Mouse (Mus musculus): Measurements from ENCODE around the gene Cntnap2. TPM values are rescaled to one million over a fixed set of nuclear protein-coding genes. Genes with fewer than 3 reads are reported as not detected.
"Not testable (repeated sequence)": the region's sequence is repeated elsewhere in the genome, so short reads cannot be mapped to it uniquely, and the experiment has no call there.

Gene Cntnap2
- polyA plus RNA-seq, 1 experiment from 2014 or later = 4.7 TPM

GRCm38 (mm10) chr6:47182252-47182651 lies 2123.1 kb downstream of the Cntnap2 start:
- WGBS = 69% methylated on average over 2 of the region's 2 CpGs
- no peak overlapping the region for H3K9ac ChIP-seq
- H3K27me3 ChIP-seq = no peaks in the 10 kb centered on the region
- no peak overlapping the region for H3K4me2 ChIP-seq (replicated peaks)
- no peak for ATAC-seq (ENCODE audit: low FRiP score, low read depth)
- no peaks in the 10 kb centered on the region for H3K36me3 ChIP-seq
- H3K4me1 ChIP-seq = no peaks in the 10 kb centered on the region
- no peaks in the 10 kb centered on the region for H3K9me3 ChIP-seq
- no peak overlapping the region for H3K27ac ChIP-seq
- H3K4me3 ChIP-seq = no peak overlapping the region

DNA sequence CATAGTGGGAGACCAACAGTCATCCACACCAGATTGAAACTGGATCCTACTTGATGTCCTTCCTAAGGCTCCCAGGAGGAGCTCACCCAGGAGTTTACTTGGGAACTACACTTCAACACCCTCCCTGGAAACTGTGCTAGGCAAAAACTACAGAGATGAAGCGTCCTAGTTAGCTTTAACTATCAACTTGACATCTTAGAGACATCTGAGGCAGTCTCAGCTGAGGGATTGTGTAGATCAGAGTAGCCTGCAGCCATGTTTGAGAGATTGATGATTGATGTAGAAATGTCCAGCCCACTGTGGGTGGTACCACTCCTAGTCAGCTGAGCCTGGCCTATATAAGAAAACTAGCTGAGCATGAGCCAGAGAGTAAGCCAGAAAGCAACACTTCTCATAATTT lies 2123.6 kb downstream of the Cntnap2 start:
- Histone ChIP-seq H3K4me1 (no peaks in the 10 kb centered on the region), H3K36me3 (no peaks in the 10 kb centered on the region), H3K4me3 (no peak overlapping the region), H3K27me3 (no peaks in the 10 kb centered on the region), H3K9me3 (no peaks in the 10 kb centered on the region), H3K27ac (no peak overlapping the region), H3K4me2 (replicated peaks) (no peak overlapping the region), H3K9ac (no peak overlapping the region)
- no peak for ATAC-seq (ENCODE audit: low FRiP score, low read depth)
- 60% methylated on average over 1 of the region's 1 CpGs for WGBS

GRCm38 (mm10) chr6:47183850-47184249 lies 2124.7 kb downstream of the Cntnap2 start:
- not testable (repeated sequence) for H3K4me2 ChIP-seq (replicated peaks); H3K27ac ChIP-seq; H3K36me3 ChIP-seq; H3K9ac ChIP-seq; H3K4me3 ChIP-seq; ATAC-seq (ENCODE audit: low FRiP score, low read depth); H3K9me3 ChIP-seq; H3K27me3 ChIP-seq; H3K4me1 ChIP-seq

- Histone ChIP-seq H3K27ac (no peak overlapping the region), H3K4me1 (no peaks in the 10 kb centered on the region), H3K27me3 (no peaks in the 10 kb centered on the region), H3K9ac (no peak overlapping the region), H3K4me2 (replicated peaks) (no peak overlapping the region), H3K9me3 (no peaks in the 10 kb centered on the region), H3K36me3 (no peaks in the 10 kb centered on the region), H3K4me3 (no peak overlapping the region)
- WGBS = 63% methylated on average over 7 of the region's 7 CpGs
- ATAC-seq (ENCODE audit: low FRiP score, low read depth) = no peak
Measured at GRCm38 (mm10) chr6:47188193-47188592, 2129.0 kb downstream of the Cntnap2 start.

- 91% methylated on average over 6 of the region's 6 CpGs for WGBS
- not testable (repeated sequence) for H3K27me3 ChIP-seq; H3K4me1 ChIP-seq; H3K9ac ChIP-seq; H3K27ac ChIP-seq; H3K4me2 ChIP-seq (replicated peaks); ATAC-seq (ENCODE audit: low FRiP score, low read depth); H3K4me3 ChIP-seq; H3K36me3 ChIP-seq; H3K9me3 ChIP-seq
Measured at GRCm38 (mm10) chr6:47188596-47188995, 2129.4 kb downstream of the Cntnap2 start.

DNA sequence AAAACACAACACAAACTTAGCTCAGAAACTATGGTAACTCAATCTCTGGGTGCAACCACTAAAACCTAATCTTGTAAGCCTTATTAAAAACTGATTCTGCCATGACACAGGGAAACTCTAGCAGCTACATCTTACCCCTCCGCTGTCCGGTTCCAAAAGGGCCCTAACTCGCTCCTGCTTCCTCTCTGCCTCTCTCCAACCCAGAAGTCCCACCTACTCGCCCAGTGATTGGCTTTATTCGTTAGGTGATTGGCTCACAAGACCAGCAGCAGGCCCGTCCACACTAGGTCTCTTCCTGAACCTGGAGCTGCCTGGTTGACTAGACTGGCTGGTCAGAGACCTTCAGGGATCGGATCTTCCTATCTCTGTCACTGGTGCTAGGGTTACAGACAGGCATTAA lies 2131.1 kb downstream of the Cntnap2 start:
- H3K4me3 ChIP-seq = no peak overlapping the region
- 75% methylated on average over 7 of the region's 7 CpGs for WGBS
- no peaks in the 10 kb centered on the region for H3K4me1 ChIP-seq
- H3K36me3 ChIP-seq = no peaks in the 10 kb centered on the region
- no peak overlapping the region for H3K27ac ChIP-seq
- no peak overlapping the region for H3K9ac ChIP-seq
- H3K9me3 ChIP-seq = no peaks in the 10 kb centered on the region
- no peaks in the 10 kb centered on the region for H3K27me3 ChIP-seq
- H3K4me2 ChIP-seq (replicated peaks) = no peak overlapping the region
- no peak for ATAC-seq (ENCODE audit: low FRiP score, low read depth)

GRCm38 (mm10) chr6:47191277-47191800 lies 2132.2 kb downstream of the Cntnap2 start:
- peak overlapping the region; percentile 41 for H3K4me2 ChIP-seq (replicated peaks)
- no peaks in the 10 kb centered on the region for H3K36me3 ChIP-seq
- no peak overlapping the region for H3K27ac ChIP-seq
- 21% methylated on average over 7 of the region's 7 CpGs for WGBS
- H3K4me3 ChIP-seq = no peak overlapping the region
- no peak for ATAC-seq (ENCODE audit: low FRiP score, low read depth)
- H3K27me3 ChIP-seq = no peaks in the 10 kb centered on the region
- no peak overlapping the region for H3K9ac ChIP-seq
- no peaks in the 10 kb centered on the region for H3K4me1 ChIP-seq
- H3K9me3 ChIP-seq = no peaks in the 10 kb centered on the region

GRCm38 (mm10) chr6:47191940-47192339 lies 2132.8 kb downstream of the Cntnap2 start:
- Histone ChIP-seq H3K27ac (no peak overlapping the region), H3K36me3 (no peaks in the 10 kb centered on the region), H3K9ac (no peak overlapping the region), H3K9me3 (no peaks in the 10 kb centered on the region), H3K4me1 (no peaks in the 10 kb centered on the region), H3K27me3 (no peaks in the 10 kb centered on the region), H3K4me2 (replicated peaks) (peak overlapping the region; percentile 41), H3K4me3 (no peak overlapping the region)
- 86% methylated on average over 10 of the region's 10 CpGs for WGBS
- no peak for ATAC-seq (ENCODE audit: low FRiP score, low read depth)

DNA sequence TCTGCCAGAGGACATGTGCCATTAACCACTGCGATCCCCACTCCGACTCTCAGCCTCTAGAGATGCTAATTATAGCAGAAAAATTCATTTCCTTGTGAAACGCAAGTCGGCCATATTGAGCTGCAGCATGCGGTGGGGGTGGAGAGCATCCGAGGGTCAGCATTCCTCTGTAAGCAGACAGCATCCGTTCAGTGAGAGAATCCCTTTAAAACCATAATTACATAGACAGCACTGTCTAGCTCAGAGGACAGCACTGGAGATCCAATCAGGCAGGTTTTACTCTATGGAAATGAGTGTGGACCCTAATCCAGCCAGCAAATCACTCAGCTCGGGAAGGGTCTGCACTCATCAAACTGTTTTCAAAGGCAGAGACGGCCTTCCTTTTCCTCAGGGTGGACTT lies 2133.3 kb downstream of the Cntnap2 start:
- no peaks in the 10 kb centered on the region for H3K9me3 ChIP-seq
- no peak for ATAC-seq (ENCODE audit: low FRiP score, low read depth)
- no peak overlapping the region for H3K4me3 ChIP-seq
- no peaks in the 10 kb centered on the region for H3K27me3 ChIP-seq
- H3K4me1 ChIP-seq = no peaks in the 10 kb centered on the region
- no peak overlapping the region for H3K27ac ChIP-seq
- H3K4me2 ChIP-seq (replicated peaks) = no peak overlapping the region
- WGBS = 66% methylated on average over 9 of the region's 9 CpGs
- no peaks in the 10 kb centered on the region for H3K36me3 ChIP-seq
- no peak overlapping the region for H3K9ac ChIP-seq

- Histone ChIP-seq H3K4me1 (no peaks in the 10 kb centered on the region), H3K4me2 (replicated peaks) (no peak overlapping the region), H3K27me3 (no peaks in the 10 kb centered on the region), H3K9me3 (peaks cover 4% of the 10 kb centered on the region; the same call in 1 of the 2 replicates), H3K27ac (no peak overlapping the region), H3K4me3 (no peak overlapping the region), H3K36me3 (no peaks in the 10 kb centered on the region), H3K9ac (no peak overlapping the region)
- no peak for ATAC-seq (ENCODE audit: low FRiP score, low read depth)
Measured at GRCm38 (mm10) chr6:47197570-47197969, 2138.4 kb downstream of the Cntnap2 start.

- H3K27ac ChIP-seq = no peak overlapping the region
- H3K4me2 ChIP-seq (replicated peaks) = no peak overlapping the region
- ATAC-seq (ENCODE audit: low FRiP score, low read depth) = no peak
- H3K9ac ChIP-seq = no peak overlapping the region
- no peaks in the 10 kb centered on the region for H3K27me3 ChIP-seq
- H3K4me3 ChIP-seq = no peak overlapping the region
- no peaks in the 10 kb centered on the region for H3K36me3 ChIP-seq
- no peaks in the 10 kb centered on the region for H3K4me1 ChIP-seq
- peaks cover 4% of the 10 kb centered on the region; the same call in 1 of the 2 replicates for H3K9me3 ChIP-seq
Measured at GRCm38 (mm10) chr6:47200671-47201070, 2141.5 kb downstream of the Cntnap2 start.

- no peak overlapping the region for H3K27ac ChIP-seq
- no peaks in the 10 kb centered on the region for H3K36me3 ChIP-seq
- ATAC-seq (ENCODE audit: low FRiP score, low read depth) = no peak
- H3K4me1 ChIP-seq = no peaks in the 10 kb centered on the region
- no peak overlapping the region for H3K4me2 ChIP-seq (replicated peaks)
- H3K9ac ChIP-seq = no peak overlapping the region
- H3K4me3 ChIP-seq = no peak overlapping the region
- no peaks in the 10 kb centered on the region for H3K27me3 ChIP-seq
- 80% methylated on average over 1 of the region's 1 CpGs for WGBS
- H3K9me3 ChIP-seq = no peaks in the 10 kb centered on the region
Measured at GRCm38 (mm10) chr6:47208031-47208430, 2148.9 kb downstream of the Cntnap2 start.

GRCm38 (mm10) chr6:47214731-47215130 lies 2155.6 kb downstream of the Cntnap2 start:
- no peaks in the 10 kb centered on the region for H3K36me3 ChIP-seq
- no peak overlapping the region for H3K4me3 ChIP-seq
- no peak overlapping the region for H3K4me2 ChIP-seq (replicated peaks)
- no peak overlapping the region for H3K27ac ChIP-seq
- H3K9ac ChIP-seq = no peak overlapping the region
- H3K27me3 ChIP-seq = no peaks in the 10 kb centered on the region
- no peaks in the 10 kb centered on the region for H3K9me3 ChIP-seq
- ATAC-seq (ENCODE audit: low FRiP score, low read depth) = no peak
- no peaks in the 10 kb centered on the region for H3K4me1 ChIP-seq
